Mouse (Mus musculus) midbrain, embryonic 10.5 days (tissue): ENCODE results near the gene Ldhal6b. TPM values are rescaled to one million over a fixed set of nuclear protein-coding genes. Genes with fewer than 3 reads are reported as not detected.
A peak's percentile ranks its signal among the peaks of the same experiment; 100 is the strongest.

Experiments used
- DNase-seq: peaks from one replicate; pipeline ENCODE4 v3.0.0-alpha.2; 2017; ENCODE audit warnings: low spot score
- H3K27ac ChIP-seq: fragments of 300-500 bp; sonication (generic); replicated peaks from 2 replicates; pipeline ENCODE4 v1.5.1; 2016; ENCODE audit warnings: mild to moderate bottlenecking
- H3K27me3 ChIP-seq: fragments of 300-500 bp; sonication (generic); 2 replicates; pipeline ENCODE4 v1.6.1; 2016; ENCODE audit warnings: low read depth, mild to moderate bottlenecking; ENCODE audit not compliant: poor library complexity, severe bottlenecking
- H3K36me3 ChIP-seq: fragments of 300-500 bp; sonication (generic); 2 replicates; pipeline ENCODE4 v1.6.1; 2016; ENCODE audit warnings: mild to moderate bottlenecking, moderate library complexity
- H3K4me1 ChIP-seq: fragments of 300-500 bp; sonication (generic); 2 replicates; pipeline ENCODE4 v1.6.1; 2016
- H3K4me3 ChIP-seq: fragments of 300-500 bp; sonication (generic); 2 replicates; pipeline ENCODE4 v1.5.1; 2016; ENCODE audit warnings: mild to moderate bottlenecking, moderate library complexity
- H3K9me3 ChIP-seq: fragments of 300-500 bp; sonication (generic); replicated peaks from 2 replicates; pipeline ENCODE4 v1.6.1; 2016; ENCODE audit warnings: mild to moderate bottlenecking
- WGBS: fragments of 180-500 bp; shearing (Covaris S2); methylation state at CpG from one replicate; pipeline ENCODE4 v1.1.7; 2016; 5-methylcytosine and 5-hydroxymethylcytosine counted together
- polyA plus RNA-seq: library from polyadenylated mRNA; unstranded; fragments of >200 nt; fragmentation: Nextera tagmentation; extraction: Ambion mirVana; gene quantifications from 2 replicates; pipeline ENCODE4 v1.2.1, GENCODE M21; 2016

Gene Ldhal6b
- polyA plus RNA-seq, 1 experiment from 2014 or later, result not detected

DNA sequence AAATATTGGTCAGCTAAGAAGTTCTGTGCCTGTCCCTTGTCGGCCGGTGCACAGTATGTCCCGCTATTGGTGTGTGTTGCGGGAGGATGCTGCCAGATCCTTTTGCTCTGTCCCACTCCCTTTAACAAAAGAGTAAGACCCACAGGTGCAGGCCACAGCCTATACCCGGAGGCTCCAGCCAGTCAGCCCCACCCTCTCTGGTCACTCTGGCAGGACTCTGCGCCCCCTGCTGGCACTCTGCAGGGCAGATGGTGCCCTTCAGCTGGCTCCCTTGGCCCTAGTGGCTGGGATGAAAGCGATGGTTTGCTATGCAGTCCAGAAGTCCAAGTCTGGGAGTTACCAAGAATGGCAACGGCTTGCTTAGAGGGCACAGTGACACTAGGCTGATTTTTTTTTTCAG, 15.9 kb downstream of the Ldhal6b start:
- Histone ChIP-seq H3K36me3 (no peaks in the 10 kb centered on the region), H3K4me1 (peaks cover 31% of the 10 kb centered on the region), H3K9me3 (no peaks in the 10 kb centered on the region), H3K27ac (no peak overlapping the region), H3K27me3 (peaks cover 57% of the 10 kb centered on the region), H3K4me3 (no peak overlapping the region)
- WGBS, result 29% methylated on average over 8 of the region's 8 CpGs
- DNase-seq, result peak; percentile 82

DNA sequence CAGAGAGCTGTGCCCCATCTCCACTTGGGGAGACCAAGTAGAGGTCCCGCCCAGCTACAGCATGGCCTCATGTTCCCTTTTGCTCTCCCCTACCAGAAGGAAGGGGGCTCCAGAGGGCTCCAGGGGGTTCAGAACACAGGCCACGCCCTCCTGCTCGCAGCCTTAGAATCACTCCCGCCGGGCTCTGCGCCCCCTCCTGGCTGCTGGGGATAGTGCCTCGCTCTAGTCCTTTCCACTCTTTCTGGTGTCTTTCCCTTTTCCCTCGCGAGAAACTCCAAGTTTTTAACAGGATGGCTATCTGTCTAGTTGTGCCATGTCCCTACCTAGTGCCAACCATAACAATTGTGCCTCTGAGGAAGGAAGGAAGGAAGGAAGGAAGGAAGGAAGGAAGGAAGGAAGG, 16.5 kb downstream of the Ldhal6b start:
- Histone ChIP-seq H3K27ac (peak overlapping the region; percentile 52), H3K36me3 (no peaks in the 10 kb centered on the region), H3K9me3 (no peaks in the 10 kb centered on the region), H3K27me3 (peaks cover 59% of the 10 kb centered on the region), H3K4me3 (peak overlapping the region; percentile 16; the same call in 1 of the 2 replicates), H3K4me1 (peaks cover 37% of the 10 kb centered on the region)
- DNase-seq, result peak; percentile 79
- WGBS, result 5% methylated on average over 9 of the region's 9 CpGs

DNA sequence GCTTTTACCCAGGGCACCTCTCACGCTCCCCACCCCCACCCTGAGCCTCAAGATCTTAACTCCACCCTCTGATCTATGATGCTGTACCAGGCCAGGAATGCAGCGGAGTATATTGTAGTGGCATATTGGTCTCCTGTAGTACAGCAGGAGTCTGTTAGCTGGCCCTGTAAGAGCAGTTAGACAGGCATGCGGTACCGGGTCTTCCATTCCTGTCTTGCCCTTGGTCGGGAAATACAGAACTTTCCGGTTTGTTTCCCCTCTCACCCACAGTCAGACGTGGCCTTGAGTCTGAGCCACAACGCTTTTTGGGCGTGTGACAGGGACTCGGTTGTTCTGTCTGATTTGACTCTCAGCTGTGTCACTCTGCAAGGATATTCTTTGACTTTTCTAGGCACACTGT, 17.3 kb downstream of the Ldhal6b start:
- DNase-seq, result no peak
- Histone ChIP-seq H3K4me1 (peaks cover 33% of the 10 kb centered on the region), H3K4me3 (no peak overlapping the region), H3K27ac (no peak overlapping the region), H3K27me3 (peaks cover 61% of the 10 kb centered on the region), H3K36me3 (no peaks in the 10 kb centered on the region), H3K9me3 (no peaks in the 10 kb centered on the region)
- WGBS, result 92% methylated on average over 10 of the region's 10 CpGs

DNA sequence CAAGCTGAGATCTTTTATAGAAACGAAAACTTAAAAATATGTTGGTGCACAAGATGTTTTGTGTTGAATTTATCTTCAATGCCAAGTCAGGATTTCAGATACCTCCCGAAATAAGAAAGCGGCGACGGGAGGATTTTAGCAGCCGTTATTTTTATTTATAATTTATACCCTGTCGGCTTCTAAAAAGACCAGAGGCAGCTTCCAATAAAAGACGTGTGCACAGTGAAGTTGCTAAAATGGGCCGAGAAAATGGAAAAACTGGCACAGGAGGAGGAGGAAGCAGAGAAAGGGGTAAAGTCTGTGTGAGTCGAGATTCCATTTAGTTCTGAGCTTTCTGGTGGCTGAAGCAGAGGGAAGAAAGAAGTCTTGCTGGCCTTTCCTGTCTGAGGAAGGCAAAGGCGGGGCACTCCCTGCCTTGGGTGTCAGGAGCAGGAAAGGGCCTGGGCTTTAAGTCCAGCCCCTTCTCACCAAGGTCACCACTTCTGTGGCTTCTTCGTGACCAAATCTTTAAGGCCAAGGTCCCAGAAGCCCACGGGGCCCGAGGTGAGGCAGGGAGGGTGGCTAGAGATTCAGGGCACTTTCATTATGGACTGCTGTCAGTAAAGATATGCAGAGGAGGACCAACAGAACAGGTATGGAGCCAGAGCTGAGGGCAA, 18.0 kb downstream of the Ldhal6b start:
- Histone ChIP-seq H3K36me3 (no peaks in the 10 kb centered on the region), H3K27ac (no peak overlapping the region), H3K4me1 (peaks cover 32% of the 10 kb centered on the region), H3K27me3 (peaks cover 61% of the 10 kb centered on the region), H3K9me3 (no peaks in the 10 kb centered on the region), H3K4me3 (no peak overlapping the region)
- WGBS, result 81% methylated on average over 14 of the region's 14 CpGs
- no peak for DNase-seq

DNA sequence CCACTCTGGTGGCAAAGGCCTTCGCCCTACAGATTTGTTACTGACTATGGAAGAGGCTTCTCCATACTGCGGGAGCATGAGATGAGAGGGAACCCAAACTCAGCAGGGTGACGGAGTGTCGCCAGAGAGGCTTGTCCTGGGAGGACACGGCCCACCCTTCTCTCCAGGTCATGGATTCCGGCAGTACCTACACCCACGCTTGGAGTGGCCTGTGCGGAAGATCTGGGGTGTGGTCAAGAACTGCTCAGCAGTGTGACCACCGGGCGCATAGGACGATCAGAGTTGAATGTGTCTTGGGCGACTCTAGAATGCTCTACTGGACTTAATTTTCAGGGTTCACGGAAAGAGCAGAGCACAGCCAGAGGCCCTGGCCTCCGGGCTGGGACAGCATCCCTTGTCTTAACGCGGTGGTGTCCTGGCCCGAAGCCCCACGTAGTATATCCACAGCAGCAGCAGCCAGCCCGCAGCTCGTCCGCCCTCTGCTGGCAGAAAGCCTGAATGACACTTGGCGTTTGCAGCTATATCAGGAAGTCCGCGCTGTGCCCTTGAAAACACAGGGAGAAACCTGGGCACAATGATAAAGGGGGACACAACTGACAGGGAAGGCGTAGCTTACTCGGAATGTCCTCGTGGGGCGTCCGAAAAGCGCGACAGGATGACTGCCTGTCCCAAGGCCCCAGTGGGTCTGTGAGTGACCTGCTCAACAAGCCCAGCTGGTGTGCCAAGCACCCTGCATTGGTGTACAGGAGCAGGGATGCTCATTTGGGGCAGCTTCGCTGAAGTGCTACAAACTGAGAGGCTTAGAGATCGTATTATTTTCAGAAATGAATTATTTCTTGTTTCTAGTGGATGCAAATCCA, 21.2 kb downstream of the Ldhal6b start:
- peak; percentile 88 for DNase-seq
- Histone ChIP-seq H3K4me3 (no peak overlapping the region), H3K36me3 (no peaks in the 10 kb centered on the region), H3K4me1 (peaks cover 15% of the 10 kb centered on the region), H3K9me3 (no peaks in the 10 kb centered on the region; the same call in 1 of the 2 replicates), H3K27ac (peak overlapping the region; percentile 28; the same call in 1 of the 2 replicates), H3K27me3 (peaks cover 39% of the 10 kb centered on the region)
- WGBS, result 33% methylated on average over 33 of the region's 33 CpGs

DNA sequence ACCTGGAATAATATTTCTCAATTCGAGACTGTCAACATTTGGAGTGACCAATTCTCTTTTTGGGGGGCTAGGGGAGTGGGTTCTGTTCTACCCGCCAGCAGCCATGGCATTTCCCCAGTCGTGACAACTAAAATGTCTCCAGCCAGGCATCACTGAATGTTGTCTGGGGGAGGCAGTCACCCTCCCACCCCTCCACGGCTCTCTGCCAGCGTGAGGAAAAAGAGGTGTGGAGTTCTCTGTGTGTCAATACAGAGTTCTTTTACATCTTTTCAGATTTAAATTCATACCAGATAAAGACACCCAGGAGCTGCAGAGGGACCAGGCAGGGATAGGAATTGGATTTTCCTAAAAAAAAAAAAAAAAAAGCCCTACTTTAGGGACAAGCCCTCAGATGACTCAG, 22.4 kb downstream of the Ldhal6b start:
- H3K36me3 ChIP-seq, result no peaks in the 10 kb centered on the region
- no peak overlapping the region for H3K4me3 ChIP-seq
- WGBS, result 74% methylated on average over 5 of the region's 5 CpGs

DNA sequence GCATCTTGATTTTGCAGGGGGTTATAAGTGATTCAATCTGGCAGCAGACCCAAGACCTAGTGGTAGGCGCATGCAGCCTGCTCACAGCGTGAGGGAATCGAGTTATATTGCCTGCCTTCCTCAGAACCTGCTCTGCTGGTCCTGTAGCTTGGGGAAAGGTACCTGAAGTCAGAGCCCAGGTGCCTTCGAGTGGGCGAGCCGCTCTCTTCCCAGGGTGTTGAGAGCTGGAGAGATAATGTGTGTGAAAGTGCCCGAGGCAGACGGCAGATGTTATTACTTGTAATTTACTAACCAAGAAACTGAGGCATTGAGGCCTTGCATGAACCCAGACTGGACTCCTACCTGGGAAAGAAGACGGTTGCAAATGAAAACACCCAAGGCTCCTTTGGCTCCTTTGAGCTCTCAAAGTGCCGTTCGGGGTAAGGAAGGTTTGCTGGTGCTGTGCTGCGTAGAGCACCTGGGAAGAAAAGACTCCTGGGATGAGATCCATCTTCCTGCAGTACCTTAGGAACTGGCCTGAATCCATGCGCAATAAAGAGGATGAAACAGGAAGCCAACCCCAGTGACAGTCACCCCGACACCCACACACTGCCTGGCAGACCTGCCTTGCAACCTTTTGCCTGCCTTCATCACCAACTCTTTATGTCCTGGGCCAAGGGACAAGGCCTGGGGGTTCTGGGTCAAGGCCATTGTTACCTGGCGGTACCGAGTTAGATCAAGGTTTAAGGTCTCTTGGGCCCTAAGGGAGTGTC, 22.9 kb downstream of the Ldhal6b start:
- WGBS, result 90% methylated on average over 16 of the region's 16 CpGs

More for the DNA sequence above, 22.4 kb downstream of the Ldhal6b start:
- Histone ChIP-seq H3K27me3 (peaks cover 34% of the 10 kb centered on the region), H3K27ac (no peak overlapping the region), H3K4me1 (peaks cover 7% of the 10 kb centered on the region), H3K9me3 (no peaks in the 10 kb centered on the region; the same call in 1 of the 2 replicates)
- DNase-seq, result no peak

DNA sequence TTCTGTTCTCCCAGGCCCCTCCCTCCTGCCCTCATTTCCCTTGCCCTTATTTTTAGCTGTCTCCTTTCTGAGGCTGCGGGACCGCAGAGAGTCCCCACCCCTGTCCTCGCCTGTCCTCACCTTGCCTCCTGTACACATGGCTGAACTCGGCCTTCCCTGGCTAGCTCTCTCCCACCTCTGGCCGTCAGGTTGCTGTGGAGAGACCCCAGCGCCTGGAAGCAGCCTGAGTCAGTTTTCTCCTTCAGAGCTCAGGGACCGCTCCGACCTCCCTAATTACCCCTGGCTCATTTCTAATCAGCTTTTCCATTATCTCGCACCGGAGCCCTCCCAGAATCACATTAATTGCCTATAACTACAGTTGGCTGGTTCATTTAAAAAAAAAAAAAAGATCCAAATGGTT, 27.9 kb downstream of the Ldhal6b start:
- no peak overlapping the region for H3K4me3 ChIP-seq
- 75% methylated on average over 10 of the region's 10 CpGs for WGBS
- no peak for DNase-seq

More for the DNA sequence above, 22.9 kb downstream of the Ldhal6b start:
- Histone ChIP-seq H3K36me3 (no peaks in the 10 kb centered on the region), H3K27me3 (peaks cover 28% of the 10 kb centered on the region), H3K9me3 (no peaks in the 10 kb centered on the region; the same call in 1 of the 2 replicates), H3K4me1 (peaks cover 7% of the 10 kb centered on the region), H3K4me3 (no peak overlapping the region), H3K27ac (no peak overlapping the region)
- DNase-seq, result no peak

DNA sequence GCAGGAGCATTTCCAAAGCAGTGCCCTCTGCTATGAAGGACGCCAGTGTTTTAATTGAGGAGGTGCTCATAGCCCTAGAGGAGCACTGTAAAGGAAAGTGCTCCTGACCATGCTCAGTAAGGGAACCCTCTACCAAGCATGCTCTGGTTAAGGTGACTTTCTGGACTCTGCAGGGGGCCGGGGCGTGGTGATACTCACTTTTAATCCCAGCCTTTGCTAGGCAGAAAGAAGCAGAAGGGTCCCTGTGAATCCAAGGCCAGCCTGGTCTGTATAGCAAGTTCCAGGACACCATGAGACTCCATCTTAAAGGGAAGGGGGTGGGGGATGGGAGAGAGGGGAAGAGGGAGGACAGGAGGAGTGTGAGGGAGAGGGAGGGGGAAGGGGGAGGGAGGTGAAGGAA, 30.2 kb downstream of the Ldhal6b start:
- no peaks in the 10 kb centered on the region; the same call in 1 of the 2 replicates for H3K9me3 ChIP-seq
- WGBS, result 61% methylated on average over 3 of the region's 3 CpGs
- no peak overlapping the region for H3K4me3 ChIP-seq
- no peaks in the 10 kb centered on the region for H3K27me3 ChIP-seq
- no peak for DNase-seq
- no peaks in the 10 kb centered on the region for H3K36me3 ChIP-seq
- no peaks in the 10 kb centered on the region for H3K4me1 ChIP-seq
- no peak overlapping the region for H3K27ac ChIP-seq

More for the DNA sequence above, 27.9 kb downstream of the Ldhal6b start:
- H3K36me3 ChIP-seq, result no peaks in the 10 kb centered on the region
- no peak overlapping the region for H3K27ac ChIP-seq
- peaks cover 5% of the 10 kb centered on the region; the same call in 1 of the 2 replicates for H3K27me3 ChIP-seq
- H3K9me3 ChIP-seq, result no peaks in the 10 kb centered on the region; the same call in 1 of the 2 replicates
- H3K4me1 ChIP-seq, result no peaks in the 10 kb centered on the region

DNA sequence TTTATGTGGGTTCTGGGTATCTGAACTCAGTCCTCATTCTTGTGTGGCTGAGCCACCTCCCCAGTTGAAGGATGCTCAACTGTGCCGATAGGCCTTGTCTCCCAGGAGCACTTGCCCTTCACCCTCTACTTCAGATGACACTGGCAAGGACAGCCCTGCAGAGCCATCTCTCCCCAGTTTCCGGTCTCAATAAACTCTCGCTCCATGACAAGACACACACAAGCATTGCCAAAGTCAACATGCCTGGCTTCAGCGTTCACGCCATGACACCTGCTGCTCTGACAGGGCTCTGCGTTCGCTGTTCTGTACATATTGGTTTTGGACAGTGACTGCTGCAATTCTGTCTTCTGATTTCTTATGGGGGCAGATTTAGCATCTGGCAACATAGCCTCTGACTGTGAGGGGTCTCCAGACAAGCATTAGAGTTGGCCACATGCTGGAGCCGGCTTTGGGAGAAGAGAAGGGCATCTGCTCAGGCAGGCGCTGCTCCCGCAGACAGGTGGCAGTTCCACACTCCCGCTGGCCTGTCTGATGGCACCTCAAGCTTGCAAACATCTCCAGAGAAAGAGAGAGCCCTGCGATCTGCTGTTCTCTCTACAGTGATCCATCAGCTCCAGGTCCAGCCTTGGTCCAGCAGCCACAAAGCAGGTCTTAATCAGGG, 31.6 kb downstream of the Ldhal6b start:
- DNase-seq, result no peak
- no peaks in the 10 kb centered on the region for H3K4me1 ChIP-seq
- no peak overlapping the region for H3K4me3 ChIP-seq
- no peaks in the 10 kb centered on the region for H3K9me3 ChIP-seq
- H3K27me3 ChIP-seq, result no peaks in the 10 kb centered on the region
- H3K36me3 ChIP-seq, result no peaks in the 10 kb centered on the region
- WGBS, result 90% methylated on average over 12 of the region's 12 CpGs
- no peak overlapping the region for H3K27ac ChIP-seq

DNA sequence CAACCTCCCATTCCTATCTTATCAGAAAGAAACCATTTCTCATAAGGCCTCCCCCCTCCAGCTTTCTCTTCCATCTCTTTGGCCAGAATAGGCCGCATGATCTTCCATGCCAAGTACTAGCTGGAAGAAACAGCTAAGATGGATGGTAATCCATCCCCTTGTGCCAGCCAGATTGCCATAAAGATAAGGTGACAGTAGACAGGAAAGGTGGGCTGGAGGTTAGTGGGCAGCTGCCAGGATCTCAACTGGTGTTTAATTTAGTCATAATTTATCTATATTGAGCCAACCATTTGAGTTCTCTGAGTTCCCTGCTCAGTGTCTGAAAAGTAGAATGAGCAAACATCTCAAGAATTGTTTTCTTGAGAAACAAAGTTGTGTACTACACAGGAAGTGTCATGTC, 32.9 kb downstream of the Ldhal6b start:
- no peaks in the 10 kb centered on the region for H3K9me3 ChIP-seq
- H3K4me1 ChIP-seq, result no peaks in the 10 kb centered on the region
- no peaks in the 10 kb centered on the region for H3K36me3 ChIP-seq
- H3K27ac ChIP-seq, result no peak overlapping the region
- H3K4me3 ChIP-seq, result no peak overlapping the region
- no peaks in the 10 kb centered on the region for H3K27me3 ChIP-seq
- 100% methylated on average over 1 of the region's 1 CpGs for WGBS
- DNase-seq, result no peak

DNA sequence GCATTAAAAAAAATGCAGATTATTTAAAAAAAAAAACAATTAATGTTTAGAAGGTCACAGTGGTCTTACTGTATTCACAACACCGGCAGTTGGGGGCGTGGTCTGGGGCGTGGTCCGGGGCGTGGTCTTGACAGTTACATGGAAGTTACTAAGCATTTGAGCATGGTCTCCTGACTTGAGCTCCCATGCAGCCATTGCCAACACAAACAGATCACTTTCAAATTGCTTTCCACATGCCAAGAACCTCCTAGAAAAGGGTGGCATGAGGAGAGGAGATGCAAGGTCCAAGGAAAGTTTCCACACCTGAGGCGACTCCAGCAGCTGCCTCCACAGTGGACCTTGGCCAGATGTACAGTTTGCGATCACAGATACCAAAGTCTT, 40.6 kb downstream of the Ldhal6b start:
- no peaks in the 10 kb centered on the region for H3K9me3 ChIP-seq
- H3K36me3 ChIP-seq, result no peaks in the 10 kb centered on the region
- H3K27ac ChIP-seq, result no peak overlapping the region
- DNase-seq, result no peak
- H3K4me3 ChIP-seq, result no peak overlapping the region
- peaks cover 13% of the 10 kb centered on the region for H3K4me1 ChIP-seq
- no peaks in the 10 kb centered on the region for H3K27me3 ChIP-seq
- 33% methylated on average over 7 of the region's 7 CpGs for WGBS
